Mouse (Mus musculus): ENCODE measurements around the gene Rbfox2. TPM values are rescaled to one million over a fixed set of nuclear protein-coding genes. Genes with fewer than 3 reads are reported as not detected.
"Not testable (repeated sequence)": the region's sequence is repeated elsewhere in the genome, so short reads cannot be mapped to it uniquely, and the experiment has no call there.

Rbfox2 gene
- total RNA-seq, 2 experiments from 2014 or later = 239 to 256 TPM

DNA sequence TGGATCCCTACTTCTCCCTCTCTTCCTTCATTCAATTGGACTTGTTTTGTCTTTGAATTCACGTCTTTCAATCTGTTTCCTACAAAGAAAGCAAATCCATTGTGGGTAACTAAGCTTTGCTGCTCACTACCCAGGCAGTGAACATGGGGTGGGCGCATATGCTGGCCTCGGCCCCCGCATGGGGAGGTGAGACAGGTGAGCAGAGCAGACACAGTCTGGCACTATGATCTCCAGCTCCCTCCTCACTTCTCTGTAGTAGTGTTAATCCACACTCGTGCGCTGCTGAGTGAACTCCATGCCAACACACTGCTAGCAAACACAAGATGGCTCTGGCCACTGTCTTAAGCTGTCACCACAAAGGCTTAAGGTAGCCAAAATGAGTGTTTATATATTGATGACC, 209.4 kb downstream of the Rbfox2 start:
- DNase-seq = no peak

GRCm38 (mm10) chr15:77095216-77095615, 211.6 kb downstream of the Rbfox2 start:
- DNase-seq = no peak

GRCm38 (mm10) chr15:77094431-77094830, 212.4 kb downstream of the Rbfox2 start:
- DNase-seq = no peak

DNA sequence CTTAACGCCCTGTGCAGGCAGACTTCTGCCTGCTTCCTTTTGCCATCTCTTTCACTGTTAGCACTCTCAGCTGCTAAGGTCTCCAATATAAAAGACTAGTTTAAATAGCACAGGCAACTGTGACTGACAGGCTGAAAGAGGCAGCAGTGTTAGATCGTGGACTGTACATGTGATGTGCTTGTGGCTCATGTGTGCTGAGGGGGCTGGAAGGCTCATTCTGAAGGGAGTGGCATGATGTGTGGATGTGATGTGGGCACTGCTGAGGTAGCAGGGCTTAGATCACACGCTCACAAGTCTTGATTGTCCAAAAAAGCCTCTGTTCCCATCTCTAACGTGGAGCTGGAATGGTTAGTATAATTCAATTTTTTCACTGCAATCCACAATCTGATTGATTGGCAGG, 215.4 kb downstream of the Rbfox2 start:
- no peak for DNase-seq

- no peak for DNase-seq
Measured at GRCm38 (mm10) chr15:77090531-77090930, 216.3 kb downstream of the Rbfox2 start.

GRCm38 (mm10) chr15:77089249-77089648, 217.6 kb downstream of the Rbfox2 start:
- no peak for DNase-seq

- no peak for DNase-seq
Measured at GRCm38 (mm10) chr15:77086488-77086887, 220.3 kb downstream of the Rbfox2 start.

GRCm38 (mm10) chr15:77085818-77086217, 221.0 kb downstream of the Rbfox2 start:
- DNase-seq = no peak

DNA sequence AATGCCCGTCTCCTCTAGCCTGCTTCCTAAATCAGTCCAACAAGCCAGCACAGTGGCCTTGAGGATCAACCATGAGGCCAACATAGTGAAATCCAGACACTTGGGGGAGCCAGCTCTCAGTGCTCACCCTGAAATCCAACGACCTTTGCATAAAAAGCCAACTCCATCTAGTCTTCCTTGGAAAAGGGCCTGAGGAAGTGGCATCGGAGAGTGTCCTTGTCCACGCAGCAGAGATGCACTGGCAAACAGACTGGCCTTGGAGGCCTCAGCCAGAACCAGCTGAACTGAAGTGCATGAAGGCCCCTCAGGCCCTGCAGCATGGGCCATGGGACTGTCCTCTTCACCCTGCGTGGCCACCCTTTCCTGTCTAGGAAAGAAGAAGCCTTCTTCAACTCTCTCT, 225.3 kb downstream of the Rbfox2 start:
- no peak for DNase-seq

DNA sequence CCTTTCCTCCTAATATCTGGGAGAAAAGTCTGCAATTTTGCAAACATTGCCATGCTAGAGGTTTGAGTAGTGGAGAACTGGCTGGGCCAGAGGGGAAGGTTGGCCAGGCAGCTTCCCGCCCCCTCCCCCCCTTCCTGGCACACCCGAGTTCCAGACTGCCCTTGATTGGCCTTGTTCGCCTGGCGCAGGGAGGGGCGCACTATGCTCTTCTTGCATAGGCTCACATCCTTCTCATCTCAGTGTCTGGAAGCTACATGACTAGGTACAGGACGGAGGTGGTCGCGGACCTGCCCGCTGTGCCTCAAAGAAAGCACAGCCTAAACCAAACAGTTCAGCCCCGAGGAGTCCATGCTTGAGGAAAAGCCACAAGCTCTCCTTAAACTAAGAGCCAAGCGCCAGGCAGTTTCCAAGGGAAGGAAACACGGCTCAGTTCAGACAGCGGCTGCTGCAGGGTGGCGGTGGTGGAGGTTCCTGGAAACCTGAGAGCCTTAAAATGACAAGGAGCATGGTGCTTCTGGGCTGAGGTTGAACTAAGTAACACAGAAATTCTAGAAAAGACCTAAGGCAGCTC, 226.0 kb downstream of the Rbfox2 start:
- DNase-seq = no peak

DNA sequence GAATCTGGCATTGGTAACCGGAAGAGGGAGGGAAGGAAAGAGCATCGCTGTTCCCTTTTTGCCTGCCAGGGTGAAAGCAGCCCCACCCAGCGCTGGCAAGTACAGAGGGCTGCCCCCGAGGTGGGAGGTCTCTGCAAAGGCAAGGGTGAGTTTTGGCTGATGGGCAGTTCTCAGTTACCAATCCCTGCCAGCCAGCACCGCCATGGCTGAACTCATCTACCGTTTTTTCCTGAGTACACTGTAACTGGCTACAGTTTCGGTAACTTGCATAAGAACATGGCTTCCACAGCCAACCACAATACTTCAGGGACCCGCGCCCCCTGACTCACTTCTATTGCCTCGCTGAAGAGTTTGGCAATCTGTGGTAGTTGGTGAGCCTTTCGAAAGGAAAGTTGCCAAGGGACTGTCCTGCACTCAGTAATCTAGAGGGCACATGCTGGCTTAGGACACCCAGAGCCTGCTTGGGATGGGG, 226.9 kb downstream of the Rbfox2 start:
- no peak for DNase-seq

DNA sequence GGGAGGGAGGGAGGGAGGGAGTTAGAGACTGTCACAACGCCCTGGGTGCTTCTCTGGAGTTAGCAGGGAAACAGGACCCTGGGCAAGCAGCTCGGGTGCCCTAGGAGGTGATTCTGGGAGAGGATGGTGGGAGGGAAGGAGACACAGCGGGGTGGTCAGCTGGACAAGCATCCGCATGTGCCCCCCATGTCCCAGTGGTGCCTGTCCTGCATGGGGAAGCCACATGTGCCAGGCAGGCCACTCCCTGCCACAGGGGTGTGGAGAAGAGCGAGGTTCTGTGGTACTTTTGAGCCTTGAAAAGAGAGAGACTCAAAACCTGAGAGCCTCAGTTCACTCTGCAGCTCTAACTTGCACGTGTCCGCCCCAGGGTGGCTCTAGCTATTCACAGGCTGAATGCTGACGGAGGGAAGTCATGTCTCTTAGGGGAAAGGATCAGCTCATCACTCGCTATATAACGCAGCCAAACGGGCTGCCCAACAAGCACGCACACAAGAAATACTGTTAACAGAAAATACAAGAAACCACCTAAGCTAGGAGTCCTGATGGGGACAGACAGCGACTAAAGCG, 227.5 kb downstream of the Rbfox2 start:
- DNase-seq = no peak

- DNase-seq = no peak
Measured at GRCm38 (mm10) chr15:77078786-77079185, 228.0 kb downstream of the Rbfox2 start.

DNA sequence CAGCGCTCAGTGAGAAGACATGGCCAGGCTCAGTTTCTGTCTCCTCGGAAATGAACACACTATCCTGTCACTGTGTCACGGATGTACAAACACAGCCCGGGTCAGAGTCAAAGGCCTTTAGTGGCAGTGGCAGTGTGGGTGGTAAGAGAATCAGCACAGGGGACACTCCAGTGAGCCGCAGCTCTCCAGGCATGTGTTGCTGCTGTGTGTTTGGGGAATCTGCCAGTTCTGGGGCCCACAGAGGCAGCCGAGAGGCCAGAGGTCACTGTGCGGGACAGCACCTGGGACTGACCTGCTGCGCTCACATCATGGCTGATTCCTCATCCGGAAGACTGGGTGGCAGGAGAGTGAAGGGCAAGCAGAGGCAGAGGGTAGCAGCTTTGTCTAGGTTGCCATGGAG, 228.9 kb downstream of the Rbfox2 start:
- DNase-seq = no peak

DNA sequence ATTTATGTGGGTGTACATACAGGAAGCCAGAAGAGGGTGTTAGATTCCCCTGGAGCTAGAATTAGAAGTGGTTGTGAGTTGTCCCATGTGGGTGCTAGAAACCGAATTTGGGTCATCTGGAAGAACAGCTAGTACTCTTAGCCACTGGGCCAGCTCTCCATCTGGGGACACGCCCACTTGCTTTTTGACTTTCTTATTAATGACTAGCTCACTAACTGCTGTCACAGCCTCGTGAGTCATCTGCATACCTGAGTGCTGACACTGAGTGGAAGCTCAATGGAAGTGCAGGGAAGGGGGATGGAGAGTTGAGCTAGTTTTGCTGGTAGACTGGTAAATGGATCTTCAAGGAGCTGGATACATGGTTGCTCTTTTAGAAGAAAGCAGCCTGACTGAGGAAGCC, 230.3 kb downstream of the Rbfox2 start:
- no peak for DNase-seq

GRCm38 (mm10) chr15:77072556-77073163, 234.1 kb downstream of the Rbfox2 start:
- DNase-seq = no peak

GRCm38 (mm10) chr15:77071501-77071900, 235.3 kb downstream of the Rbfox2 start:
- DNase-seq = no peak

DNA sequence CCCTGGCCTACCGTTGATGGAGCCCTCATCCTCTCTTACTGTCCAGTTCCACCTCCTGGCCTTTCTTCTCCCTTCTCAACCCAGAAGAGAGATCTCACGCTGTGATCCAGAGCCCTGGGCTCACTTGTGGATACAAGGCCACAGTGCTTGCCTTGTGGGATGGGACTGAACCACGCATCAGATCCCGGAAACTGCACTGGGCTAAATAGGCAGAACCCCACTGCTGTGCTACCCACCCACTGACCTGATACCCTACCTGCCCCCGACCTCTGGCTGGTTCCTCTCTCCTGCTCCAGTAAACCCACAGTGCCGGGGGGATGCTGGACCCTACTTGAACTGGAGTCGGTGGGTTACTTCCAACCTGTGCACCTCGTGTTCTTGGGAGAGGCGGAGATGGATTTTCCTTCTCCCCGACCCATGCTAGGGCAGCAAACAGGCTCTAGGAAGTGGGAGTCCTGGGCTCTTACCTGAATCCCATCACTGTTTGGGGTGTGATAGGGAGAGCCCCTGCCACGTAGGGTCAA, 236.0 kb downstream of the Rbfox2 start:
- DNase-seq = no peak

DNA sequence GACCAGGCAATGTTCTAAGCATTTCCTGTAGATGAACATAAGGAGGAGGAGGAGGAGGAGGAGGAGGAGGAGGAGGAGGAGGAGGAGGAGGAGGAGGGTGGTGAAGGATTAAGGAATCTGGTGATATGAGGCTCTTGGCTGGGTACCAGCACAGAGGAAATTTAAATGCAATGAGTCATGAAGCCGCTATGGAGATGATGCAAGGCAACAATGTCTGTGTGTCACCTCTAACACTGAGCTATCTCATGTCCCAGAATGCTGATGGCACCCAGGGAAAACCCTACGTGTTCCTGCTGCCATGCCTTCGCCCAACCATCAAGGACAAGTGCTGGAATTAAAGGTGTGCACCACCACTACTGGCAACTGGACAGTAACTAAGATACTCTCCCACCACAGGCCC, 237.8 kb downstream of the Rbfox2 start:
- DNase-seq = no peak

- DNase-seq = no peak
Measured at GRCm38 (mm10) chr15:77068439-77068861, 238.4 kb downstream of the Rbfox2 start.

DNA sequence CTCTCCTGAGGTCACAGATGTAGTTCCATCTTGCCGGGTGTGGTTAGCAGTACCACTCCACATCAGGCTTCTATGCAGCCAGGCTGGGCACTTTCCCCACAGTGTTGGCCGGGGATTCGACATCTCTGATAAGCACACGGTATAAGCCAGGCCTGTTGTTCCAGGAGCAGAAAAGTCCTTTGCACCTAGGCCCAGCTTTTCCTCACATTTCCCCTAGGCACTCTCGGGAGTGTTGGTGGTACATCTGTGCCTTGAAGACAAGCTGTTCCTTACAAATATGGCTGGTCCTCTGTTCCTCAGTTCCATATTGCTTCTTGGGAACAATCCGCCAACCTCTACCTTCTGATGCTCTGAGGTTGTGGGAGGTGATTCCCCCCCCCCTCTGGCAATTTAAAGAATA, 240.6 kb downstream of the Rbfox2 start:
- no peak for DNase-seq

DNA sequence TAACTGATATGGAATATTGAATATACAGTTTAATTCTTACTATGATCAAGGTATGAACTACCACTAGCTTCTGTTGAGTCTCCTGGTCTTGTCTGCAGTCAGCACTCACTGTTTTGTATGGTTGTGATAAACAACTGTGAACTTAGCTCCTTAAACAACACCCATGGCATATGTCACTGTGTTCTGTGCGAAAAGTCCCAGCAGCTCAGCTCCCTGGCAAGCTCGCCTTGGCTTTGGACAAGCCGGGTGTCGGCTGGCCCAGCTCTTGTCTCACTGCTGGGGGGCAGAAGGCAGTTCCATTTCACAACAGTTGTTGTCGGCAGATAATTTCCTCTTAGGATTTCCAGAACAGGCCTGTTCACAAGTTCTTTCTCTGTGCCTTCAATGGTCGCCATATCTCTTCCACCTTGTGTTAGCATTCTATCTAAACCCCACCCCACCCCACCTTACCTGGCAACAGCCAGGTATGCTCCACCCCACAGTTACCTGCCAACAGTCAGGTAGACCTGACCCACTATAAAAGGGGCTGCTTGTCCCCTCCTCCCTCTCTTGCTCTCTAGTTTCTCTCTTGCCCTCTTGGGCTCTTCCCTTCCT, 241.4 kb downstream of the Rbfox2 start:
- no peak for DNase-seq

DNA sequence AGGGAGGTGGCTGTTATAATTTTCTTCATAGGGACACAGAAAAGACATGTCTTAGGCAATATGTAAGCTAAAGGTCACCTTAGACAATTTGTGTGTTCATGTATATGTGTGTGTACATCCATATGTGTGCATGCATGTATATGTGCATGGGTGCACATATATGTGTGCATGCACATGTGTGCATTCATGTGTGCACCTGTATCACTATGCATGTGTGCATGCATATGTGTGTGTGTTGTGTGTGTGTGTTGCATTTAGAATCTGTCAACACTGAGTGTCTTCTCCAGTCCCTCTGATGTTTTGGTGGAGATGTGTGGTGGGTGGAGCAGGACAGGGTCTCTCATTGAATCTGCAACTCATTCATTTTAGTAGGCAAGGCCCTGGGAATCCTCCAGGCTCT, 244.1 kb downstream of the Rbfox2 start:
- DNase-seq = no peak

DNA sequence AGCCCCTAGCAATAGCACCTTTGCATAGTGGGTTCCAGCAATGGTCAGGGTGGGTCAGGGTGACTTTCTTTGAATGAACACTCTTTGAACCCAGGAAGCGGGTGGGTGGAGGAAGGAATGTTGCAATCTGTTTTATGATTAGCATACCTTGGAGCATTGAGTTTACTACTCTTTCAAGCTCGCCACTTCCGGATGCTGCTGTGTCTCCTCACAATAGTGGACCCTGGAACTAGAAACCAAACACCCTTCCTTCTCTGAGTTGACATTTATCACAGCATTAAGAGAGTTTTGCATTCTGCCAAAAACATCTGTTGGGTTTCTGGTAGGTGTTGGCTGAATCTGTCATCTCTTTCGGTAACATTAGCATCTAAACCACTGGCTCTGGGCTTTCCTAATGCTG, 247.4 kb downstream of the Rbfox2 start:
- not testable (repeated sequence) for DNase-seq

Measured in layer of hippocampus, postnatal 36 days (tissue).